Mouse (Mus musculus) megakaryocyte progenitor cell, adult 5-6 weeks (primary cell): ENCODE measurements around the gene Nle1. TPM values are rescaled to one million over a fixed set of nuclear protein-coding genes. Genes with fewer than 3 reads are reported as not detected.

Experiments used
- ATAC-seq: replicated peaks from 2 replicates; pipeline ENCODE4 v1.8.0; 2016; ENCODE audit warnings: mild to moderate bottlenecking, moderate TSS enrichment, inconsistent platforms; ENCODE audit not compliant: poor library complexity
- total RNA-seq, 2 experiments: library from RNA; stranded (forward) in 1 of 2; stranded (reverse) in 1 of 2; fragments of 157-497, 149-512 nt in 1 of 2; fragments of 200-1000 nt in 1 of 2; gene quantifications; 2 replicates each; pipeline versions ENCODE4 v1.2.3 to v1.2.4; 2015 to 2017

Gene Nle1
- total RNA-seq, 2 experiments from 2014 or later, result 20.3 to 27.4 TPM

- ATAC-seq, result no peak; the same call in 1 of the 2 replicates
Measured at GRCm38 (mm10) chr11:82920768-82921167, 12.6 kb upstream of the Nle1 start.

GRCm38 (mm10) chr11:82914711-82915352 is 6.6 kb upstream of the Nle1 start:
- ATAC-seq, result peak; percentile 90

- ATAC-seq, result no peak
Measured at GRCm38 (mm10) chr11:82910679-82911389, 2.6 kb upstream of the Nle1 start.

GRCm38 (mm10) chr11:82910250-82910649 is 2.0 kb upstream of the Nle1 start, which contains the start of gene Unc45b:
Gene Unc45b (plus strand): TSS chr11:82910550.
- ATAC-seq, result no peak

- no peak for ATAC-seq
Measured at GRCm38 (mm10) chr11:82908608-82908989, 388 bp upstream of the Nle1 start.

GRCm38 (mm10) chr11:82905816-82906215 is 2.4 kb downstream of the Nle1 start:
- no peak for ATAC-seq

- 0 out of 2 replicates have a peak, but pooled peaks have one; percentile 17 for ATAC-seq
Measured at GRCm38 (mm10) chr11:82904952-82905351, 3.3 kb downstream of the Nle1 start.

- no peak for ATAC-seq
Measured at GRCm38 (mm10) chr11:82901606-82902310, 6.5 kb downstream of the Nle1 start.

GRCm38 (mm10) chr11:82899720-82900119 is 8.5 kb downstream of the Nle1 start:
- ATAC-seq, result 0 out of 2 replicates have a peak, but pooled peaks have one; percentile 42

GRCm38 (mm10) chr11:82897478-82897877 is 10.7 kb downstream of the Nle1 start:
- ATAC-seq, result no peak

GRCm38 (mm10) chr11:82891936-82892335 is 16.3 kb downstream of the Nle1 start, which contains the start of gene Fndc8:
Gene Fndc8 (plus strand): TSS chr11:82892124.
- ATAC-seq, result no peak

GRCm38 (mm10) chr11:82890342-82890762 is 17.9 kb downstream of the Nle1 start, which contains the start of gene Rad51d:
Gene Rad51d (minus strand): TSS chr11:82890614.
- peak; percentile 96 for ATAC-seq

GRCm38 (mm10) chr11:82889524-82890341 is 18.5 kb downstream of the Nle1 start:
- peak; percentile 37 for ATAC-seq

GRCm38 (mm10) chr11:82888491-82888946 is 19.7 kb downstream of the Nle1 start:
- ATAC-seq, result no peak

- no peak for ATAC-seq
Measured at GRCm38 (mm10) chr11:82886559-82886958, 21.7 kb downstream of the Nle1 start.

- ATAC-seq, result no peak
Measured at GRCm38 (mm10) chr11:82883180-82883579, 25.0 kb downstream of the Nle1 start.

GRCm38 (mm10) chr11:82877726-82878344 is 30.4 kb downstream of the Nle1 start:
- ATAC-seq, result no peak

- no peak for ATAC-seq
Measured at GRCm38 (mm10) chr11:82875631-82876030, 32.6 kb downstream of the Nle1 start.

GRCm38 (mm10) chr11:82874924-82875323 is 33.3 kb downstream of the Nle1 start:
- peak; percentile 36; the same call in 1 of the 2 replicates for ATAC-seq

GRCm38 (mm10) chr11:82871031-82871446 is 37.2 kb downstream of the Nle1 start, which contains the start of gene Rffl:
Gene Rffl (minus strand): TSS chr11:82871210.
- peak; percentile 74 for ATAC-seq
